Mouse (Mus musculus): Measurements from ENCODE around the gene Fbxl21. TPM values are rescaled to one million over a fixed set of nuclear protein-coding genes. Genes with fewer than 3 reads are reported as not detected.

Gene Fbxl21
- total RNA-seq (2021) = under 1 TPM; 0.24 to 0.79 TPM
- long read RNA-seq, experiment 1 = 0 reads
- long read RNA-seq, experiment 2 = 0 reads

GRCm38 (mm10) chr13:56522081-56522820 is at the start of gene Fbxl21:
TSS of gene Fbxl21 (plus strand) at chr13:56522472.
- intact Hi-C loops (cut with DNase I) = no loop called here
- DNase-seq = peak; percentile 83 to 90

GRCm38 (mm10) chr13:56472661-56473060 is 49.6 kb upstream of the Fbxl21 start:
- DNase-seq = no peak
- intact Hi-C loops (cut with DNase I) = no loop called here

GRCm38 (mm10) chr13:56475363-56475762 is 46.9 kb upstream of the Fbxl21 start:
- intact Hi-C loops (cut with DNase I) = loop anchor here (2.0 to 5.0 kb wide), 6 partner anchors 79 to 802 kb away; no protein-coding TSS in a partner anchor
- peak; percentile 27 to 62 for DNase-seq

- no peak for DNase-seq
- intact Hi-C loops (cut with DNase I) = loop anchor here (5.0 kb wide), 4 partner anchors 166 to 801 kb away; no protein-coding TSS in a partner anchor
Observed at GRCm38 (mm10) chr13:56476790-56477189, 45.5 kb upstream of the Fbxl21 start.

- intact Hi-C loops (cut with DNase I) = loop anchor here (5.0 kb wide), 4 partner anchors 165 to 800 kb away; no protein-coding TSS in a partner anchor
- no peak for DNase-seq
Observed at GRCm38 (mm10) chr13:56477271-56477670, 45.0 kb upstream of the Fbxl21 start.

GRCm38 (mm10) chr13:56478027-56478426 is 44.2 kb upstream of the Fbxl21 start:
- intact Hi-C loops (cut with DNase I) = loop anchor here (5.0 kb wide), 4 partner anchors 164 to 799 kb away; no protein-coding TSS in a partner anchor

GRCm38 (mm10) chr13:56482146-56482545 is 40.1 kb upstream of the Fbxl21 start, which contains the start of gene Il9:
TSS of gene Il9 (minus strand) at chr13:56482246.
- DNase-seq = no peak
- intact Hi-C loops (cut with DNase I) = no loop called here

More at GRCm38 (mm10) chr13:56478027-56478426, 44.2 kb upstream of the Fbxl21 start:
- DNase-seq = no peak

GRCm38 (mm10) chr13:56488012-56488411 is 34.3 kb upstream of the Fbxl21 start:
- DNase-seq = no peak
- intact Hi-C loops (cut with DNase I) = no loop called here

- no peak for DNase-seq
- intact Hi-C loops (cut with DNase I) = no loop called here
Observed at GRCm38 (mm10) chr13:56494440-56494839, 27.8 kb upstream of the Fbxl21 start.

GRCm38 (mm10) chr13:56500132-56500531 is 22.1 kb upstream of the Fbxl21 start:
- DNase-seq = peak in 1 of 2 experiments; percentile 25
- intact Hi-C loops (cut with DNase I) = no loop called here

- intact Hi-C loops (cut with DNase I) = no loop called here
- no peak for DNase-seq
Observed at GRCm38 (mm10) chr13:56500636-56501035, 21.6 kb upstream of the Fbxl21 start.

- intact Hi-C loops (cut with DNase I) = no loop called here
Observed at GRCm38 (mm10) chr13:56501866-56502420, 20.3 kb upstream of the Fbxl21 start.

GRCm38 (mm10) chr13:56506871-56507496 is 15.3 kb upstream of the Fbxl21 start:
- intact Hi-C loops (cut with DNase I) = no loop called here
- no peak for DNase-seq

More at GRCm38 (mm10) chr13:56501866-56502420, 20.3 kb upstream of the Fbxl21 start:
- DNase-seq = no peak

GRCm38 (mm10) chr13:56509796-56510195 is 12.5 kb upstream of the Fbxl21 start:
- intact Hi-C loops (cut with DNase I) = no loop called here
- no peak for DNase-seq

GRCm38 (mm10) chr13:56513595-56513994 is 8.7 kb upstream of the Fbxl21 start:
- no peak for DNase-seq
- intact Hi-C loops (cut with DNase I) = no loop called here

- no peak for DNase-seq
- intact Hi-C loops (cut with DNase I) = no loop called here
Observed at GRCm38 (mm10) chr13:56516311-56516710, 6.0 kb upstream of the Fbxl21 start.

- intact Hi-C loops (cut with DNase I) = no loop called here
- no peak for DNase-seq
Observed at GRCm38 (mm10) chr13:56516816-56517215, 5.5 kb upstream of the Fbxl21 start.

GRCm38 (mm10) chr13:56522821-56523167 is 522 bp downstream of the Fbxl21 start:
- no peak for DNase-seq

GRCm38 (mm10) chr13:56526871-56527270 is 4.6 kb downstream of the Fbxl21 start:
- no peak for DNase-seq
- intact Hi-C loops (cut with DNase I) = no loop called here

More at GRCm38 (mm10) chr13:56522821-56523167, 522 bp downstream of the Fbxl21 start:
- intact Hi-C loops (cut with DNase I) = no loop called here

GRCm38 (mm10) chr13:56527846-56528245 is 5.6 kb downstream of the Fbxl21 start:
- no peak for DNase-seq
- intact Hi-C loops (cut with DNase I) = no loop called here

- intact Hi-C loops (cut with DNase I) = no loop called here
- no peak for DNase-seq
Observed at GRCm38 (mm10) chr13:56528281-56528680, 6.0 kb downstream of the Fbxl21 start.

All from heart, postnatal 14 days (tissue).